Mouse (Mus musculus) thymus, adult 2 months (tissue): ENCODE measurements around the gene Arhgap24. TPM values are rescaled to one million over a fixed set of nuclear protein-coding genes. Genes with fewer than 3 reads are reported as not detected.

ENCODE experiments used
- DNase-seq: peaks from one replicate; pipeline ENCODE4 v3.0.0; 2021
- H3K27ac ChIP-seq: fragments of 200-500 bp; 2 replicates; pipeline ENCODE4 v1.5.1; 2012; ENCODE audit warnings: low read length, control low read depth; ENCODE audit not compliant: control insufficient read depth, insufficient read depth
- H3K27me3 ChIP-seq: fragments of 200-500 bp; 2 replicates; pipeline ENCODE4 v1.6.1; 2012; ENCODE audit warnings: mild to moderate bottlenecking, low read length, moderate library complexity, mixed read lengths; ENCODE audit not compliant: control insufficient read depth, insufficient read depth
- H3K36me3 ChIP-seq: fragments of 200-500 bp; 2 replicates; pipeline ENCODE4 v1.6.1; 2012; ENCODE audit warnings: mild to moderate bottlenecking, low read length, moderate library complexity; ENCODE audit not compliant: control insufficient read depth, insufficient read depth
- H3K4me1 ChIP-seq: fragments of 200-500 bp; replicated peaks from 2 replicates; pipeline ENCODE4 v1.6.1; 2012; ENCODE audit warnings: low read length; ENCODE audit not compliant: control insufficient read depth, insufficient read depth
- H3K4me3 ChIP-seq: fragments of 200-500 bp; 2 replicates; pipeline ENCODE4 v1.5.1; 2012; ENCODE audit warnings: mild to moderate bottlenecking, low read length, control low read depth, moderate library complexity; ENCODE audit not compliant: control insufficient read depth, insufficient read depth
- CTCF ChIP-seq: fragments of 200-500 bp; IDR thresholded peaks from 2 replicates; pipeline ENCODE4 v1.5.1; 2012; ENCODE audit warnings: mild to moderate bottlenecking, control low read depth, low read length, moderate library complexity, borderline replicate concordance; ENCODE audit not compliant: control insufficient read depth, poor library complexity, insufficient read depth; ENCODE audit errors: extremely low read depth
- POLR2A ChIP-seq: fragments of 200-500 bp; IDR thresholded peaks from 2 replicates; pipeline ENCODE4 v1.6.1; 2012; ENCODE audit warnings: mild to moderate bottlenecking, low read length, control low read depth, moderate library complexity; ENCODE audit not compliant: control insufficient read depth, poor library complexity, insufficient read depth; ENCODE audit errors: extremely low read depth
- WGBS: fragments of 180-500 bp; shearing (Covaris S2); methylation state at CpG from one replicate; pipeline ENCODE4 v1.1.7; 2018; 5-methylcytosine and 5-hydroxymethylcytosine counted together
- polyA plus RNA-seq: library from polyadenylated mRNA; depleted of rRNA; stranded (reverse); fragments of >200 nt; gene quantifications from 2 replicates; pipeline ENCODE4 v1.2.3, GENCODE M21; 2012

Arhgap24 gene
- polyA plus RNA-seq, 1 experiment: 4.5 TPM

- TF ChIP-seq POLR2A: no peak
- no peak for TF ChIP-seq CTCF
These were observed 177.9 kb downstream of the Arhgap24 start for GRCm38 (mm10) chr5:102659061-102659460.

GRCm38 (mm10) chr5:102664988-102665726 lies 184.0 kb downstream of the Arhgap24 start:
- Histone ChIP-seq H3K4me1 (no peaks in the 10 kb centered on the region), H3K27ac (no peak overlapping the region), H3K4me3 (no peak overlapping the region), H3K27me3 (no peaks in the 10 kb centered on the region), H3K36me3 (no peaks in the 10 kb centered on the region)
- 81% methylated on average over 13 of the region's 13 CpGs for WGBS
- no peak for DNase-seq
- TF ChIP-seq POLR2A (no peak), CTCF (no peak)

More at GRCm38 (mm10) chr5:102659061-102659460, 177.9 kb downstream of the Arhgap24 start:
- DNase-seq: no peak
- H3K36me3 ChIP-seq: no peaks in the 10 kb centered on the region
- no peak overlapping the region for H3K27ac ChIP-seq
- H3K4me1 ChIP-seq: no peaks in the 10 kb centered on the region
- H3K27me3 ChIP-seq: no peaks in the 10 kb centered on the region
- H3K4me3 ChIP-seq: no peak overlapping the region

GRCm38 (mm10) chr5:102666886-102667285 lies 185.7 kb downstream of the Arhgap24 start:
- H3K4me3 ChIP-seq: no peak overlapping the region
- no peaks in the 10 kb centered on the region for H3K4me1 ChIP-seq
- no peaks in the 10 kb centered on the region for H3K27me3 ChIP-seq
- no peak for TF ChIP-seq POLR2A
- no peak for TF ChIP-seq CTCF
- H3K36me3 ChIP-seq: no peaks in the 10 kb centered on the region
- 91% methylated on average over 3 of the region's 3 CpGs for WGBS
- DNase-seq: no peak
- H3K27ac ChIP-seq: no peak overlapping the region

GRCm38 (mm10) chr5:102667754-102668575 lies 186.8 kb downstream of the Arhgap24 start:
- Histone ChIP-seq H3K4me1 (no peaks in the 10 kb centered on the region), H3K4me3 (no peak overlapping the region), H3K36me3 (no peaks in the 10 kb centered on the region), H3K27me3 (no peaks in the 10 kb centered on the region), H3K27ac (no peak overlapping the region)
- WGBS: 83% methylated on average over 9 of the region's 9 CpGs
- TF ChIP-seq CTCF (no peak), POLR2A (no peak)
- DNase-seq: no peak

- no peaks in the 10 kb centered on the region for H3K36me3 ChIP-seq
- WGBS: 88% methylated on average over 4 of the region's 4 CpGs
- H3K4me3 ChIP-seq: no peak overlapping the region
- TF ChIP-seq CTCF (no peak), POLR2A (no peak)
- no peaks in the 10 kb centered on the region for H3K4me1 ChIP-seq
- no peak for DNase-seq
- H3K27ac ChIP-seq: no peak overlapping the region
- no peaks in the 10 kb centered on the region for H3K27me3 ChIP-seq
These were observed 189.0 kb downstream of the Arhgap24 start for GRCm38 (mm10) chr5:102670206-102670605.

GRCm38 (mm10) chr5:102670731-102671345 lies 189.6 kb downstream of the Arhgap24 start:
- DNase-seq: no peak
- 75% methylated on average over 5 of the region's 5 CpGs for WGBS

More at GRCm38 (mm10) chr5:102670731-102671345, 189.6 kb downstream of the Arhgap24 start:
- no peak for TF ChIP-seq CTCF
- TF ChIP-seq POLR2A: no peak
- no peaks in the 10 kb centered on the region for H3K36me3 ChIP-seq
- no peaks in the 10 kb centered on the region for H3K27me3 ChIP-seq
- no peaks in the 10 kb centered on the region for H3K4me1 ChIP-seq
- H3K27ac ChIP-seq: no peak overlapping the region
- H3K4me3 ChIP-seq: no peak overlapping the region
